Mouse (Mus musculus) midbrain, embryonic 14.5 days (tissue): ENCODE data around the gene Flt3. TPM values are rescaled to one million over a fixed set of nuclear protein-coding genes. Genes with fewer than 3 reads are reported as not detected.
A peak's percentile ranks its signal among the peaks of the same experiment; 100 is the strongest.

Source experiments
- ATAC-seq: fragments of 200-750 bp; cut with Nextera tagmentation; 2 replicates; pipeline ENCODE4 v1.8.0; 2017; ENCODE audit warnings: moderate number of reproducible peaks, moderate library complexity; ENCODE audit not compliant: low FRiP score, low TSS enrichment
- DNase-seq: peaks from one replicate; pipeline ENCODE4 v3.0.0-alpha.2; 2015
- H3K27ac ChIP-seq: fragments of 300-500 bp; sonication (generic); replicated peaks from 2 replicates; pipeline ENCODE4 v1.5.1; 2014; ENCODE audit warnings: mild to moderate bottlenecking, low read depth, low read length, moderate library complexity
- H3K27me3 ChIP-seq: fragments of 300-500 bp; sonication (generic); 2 replicates; pipeline ENCODE4 v1.6.1; 2014; ENCODE audit warnings: low read length, control low read depth, mixed read lengths; ENCODE audit not compliant: control insufficient read depth, insufficient read depth
- H3K36me3 ChIP-seq: fragments of 300-500 bp; sonication (generic); 2 replicates; pipeline ENCODE4 v1.6.1; 2014; ENCODE audit warnings: low read length, control low read depth; ENCODE audit not compliant: control insufficient read depth, insufficient read depth
- H3K4me1 ChIP-seq: fragments of 300-500 bp; sonication (generic); 2 replicates; pipeline ENCODE4 v1.6.1; 2014; ENCODE audit warnings: mild to moderate bottlenecking, antibody characterized with exemption, low read length, control low read depth; ENCODE audit not compliant: control insufficient read depth, insufficient read depth
- H3K4me2 ChIP-seq: fragments of 300-500 bp; sonication (generic); 2 replicates; pipeline ENCODE4 v1.6.1; 2014; ENCODE audit warnings: mild to moderate bottlenecking, low read length, moderate library complexity
- H3K4me3 ChIP-seq: fragments of 300-500 bp; sonication (generic); replicated peaks from 2 replicates; pipeline ENCODE4 v1.5.1; 2014; ENCODE audit warnings: low read depth, low read length
- H3K9ac ChIP-seq: fragments of 300-500 bp; sonication (generic); replicated peaks from 2 replicates; pipeline ENCODE4 v1.6.1; 2014; ENCODE audit warnings: mild to moderate bottlenecking, low read length, moderate library complexity
- H3K9me3 ChIP-seq: fragments of 300-500 bp; sonication (generic); 2 replicates; pipeline ENCODE4 v1.6.1; 2016; ENCODE audit warnings: low read length, control low read depth, mixed read lengths; ENCODE audit not compliant: control insufficient read depth
- WGBS: fragments of 180-500 bp; shearing (Covaris S2); extraction: QIAGEN DNeasy Blood & Tissue Kit; methylation state at CpG from one replicate; pipeline ENCODE4 v1.1.7; 2014; 5-methylcytosine and 5-hydroxymethylcytosine counted together
- polyA plus RNA-seq: library from polyadenylated mRNA; unstranded; fragments of >200 nt; fragmentation: Nextera tagmentation; extraction: Ambion mirVana; gene quantifications from 2 replicates; pipeline ENCODE4 v1.2.1, GENCODE M21; 2014

The Flt3 gene
- polyA plus RNA-seq, 1 experiment from 2014 or later = 0.34 TPM

DNA sequence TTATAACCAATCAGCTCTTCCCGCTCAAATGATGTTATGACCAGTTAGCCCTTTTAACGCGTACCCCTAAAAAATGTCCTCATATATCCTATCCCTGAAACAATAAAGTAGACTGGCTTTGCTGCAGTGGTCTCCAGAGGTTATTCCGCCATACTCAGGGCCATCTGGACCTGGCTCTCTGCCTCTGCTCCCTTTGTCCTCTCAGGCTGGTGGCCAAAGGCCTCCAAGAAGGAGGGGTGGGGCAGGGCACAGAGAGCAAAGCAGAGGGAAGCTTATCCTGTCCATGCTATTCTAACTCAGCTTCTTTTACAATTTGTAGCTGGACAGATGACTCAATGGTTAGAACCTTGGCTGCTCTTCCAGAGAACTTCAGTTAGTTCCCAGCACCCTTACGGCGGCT, 32.1 kb downstream of the Flt3 start:
- Histone ChIP-seq H3K4me1 (no peaks in the 10 kb centered on the region), H3K36me3 (no peaks in the 10 kb centered on the region), H3K27me3 (no peaks in the 10 kb centered on the region), H3K4me2 (no peak overlapping the region), H3K27ac (no peak overlapping the region), H3K9me3 (no peaks in the 10 kb centered on the region), H3K9ac (no peak overlapping the region), H3K4me3 (no peak overlapping the region)
- no peak for DNase-seq
- 93% methylated on average over 6 of the region's 6 CpGs for WGBS
- ATAC-seq = no peak

DNA sequence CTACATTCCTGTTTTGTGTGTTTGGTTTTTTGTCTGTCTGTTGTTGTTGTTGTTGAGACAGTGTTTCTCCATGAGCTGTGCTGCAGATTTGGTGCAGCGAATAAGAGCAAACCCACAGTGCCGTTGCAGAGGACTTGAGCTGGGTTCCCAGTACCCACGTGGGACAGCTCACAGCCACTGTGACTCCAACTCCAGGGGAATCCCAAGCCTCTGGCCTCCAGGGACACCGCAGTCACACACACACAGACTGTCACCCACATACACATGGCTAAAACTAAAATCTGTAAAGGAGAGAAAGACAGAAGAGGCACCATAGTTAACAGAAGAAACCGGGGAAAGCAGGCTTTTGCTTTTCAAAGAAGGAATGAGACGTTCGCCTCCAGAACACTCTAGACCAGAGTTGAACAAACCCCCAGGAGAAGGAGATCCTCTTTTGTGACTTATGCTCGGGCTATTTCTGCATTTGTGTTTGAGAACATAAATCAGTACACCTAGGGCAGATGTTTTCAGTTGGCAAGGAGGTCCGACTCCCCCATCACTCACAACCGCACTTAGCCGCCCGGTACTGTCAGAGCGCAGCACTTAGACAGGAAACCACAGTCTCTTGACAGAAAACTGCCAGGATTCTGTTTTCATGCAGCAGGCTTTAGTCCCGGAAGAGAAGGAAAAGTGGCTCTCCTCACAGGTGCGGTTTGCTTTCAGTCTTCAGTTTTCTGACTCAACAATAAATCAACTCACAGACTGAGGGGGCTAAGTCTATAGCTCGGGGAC, 34.1 kb downstream of the Flt3 start:
- ATAC-seq = no peak
- WGBS = 77% methylated on average over 16 of the region's 16 CpGs
- Histone ChIP-seq H3K4me2 (no peak overlapping the region), H3K9me3 (no peaks in the 10 kb centered on the region), H3K36me3 (no peaks in the 10 kb centered on the region), H3K4me3 (no peak overlapping the region), H3K9ac (no peak overlapping the region), H3K27ac (no peak overlapping the region), H3K4me1 (no peaks in the 10 kb centered on the region), H3K27me3 (no peaks in the 10 kb centered on the region)
- no peak for DNase-seq

DNA sequence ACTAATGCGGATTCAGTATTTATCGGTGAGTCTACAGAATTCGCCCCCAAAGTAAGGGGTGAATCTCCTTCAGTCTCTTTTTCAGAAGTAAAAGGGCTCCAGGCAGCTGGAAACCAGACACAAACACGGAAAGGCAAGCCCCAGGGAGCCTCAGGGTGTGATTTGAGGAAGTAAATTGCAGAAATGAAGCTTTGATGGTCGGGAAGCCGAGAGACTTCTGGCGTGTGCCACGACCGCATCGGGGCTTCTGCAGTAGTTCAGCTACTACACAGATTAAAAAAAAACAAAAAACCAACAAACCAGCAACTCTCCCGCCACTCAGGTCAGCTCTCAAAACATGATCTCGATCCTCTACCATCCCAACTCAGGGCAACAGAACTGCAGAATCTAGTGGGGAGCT, 37.2 kb downstream of the Flt3 start:
- Histone ChIP-seq H3K27ac (no peak overlapping the region), H3K9ac (no peak overlapping the region), H3K36me3 (no peaks in the 10 kb centered on the region), H3K9me3 (no peaks in the 10 kb centered on the region), H3K4me1 (no peaks in the 10 kb centered on the region), H3K27me3 (no peaks in the 10 kb centered on the region), H3K4me3 (no peak overlapping the region), H3K4me2 (no peak overlapping the region)
- WGBS = 80% methylated on average over 12 of the region's 12 CpGs
- DNase-seq (no peak), ATAC-seq (no peak)

DNA sequence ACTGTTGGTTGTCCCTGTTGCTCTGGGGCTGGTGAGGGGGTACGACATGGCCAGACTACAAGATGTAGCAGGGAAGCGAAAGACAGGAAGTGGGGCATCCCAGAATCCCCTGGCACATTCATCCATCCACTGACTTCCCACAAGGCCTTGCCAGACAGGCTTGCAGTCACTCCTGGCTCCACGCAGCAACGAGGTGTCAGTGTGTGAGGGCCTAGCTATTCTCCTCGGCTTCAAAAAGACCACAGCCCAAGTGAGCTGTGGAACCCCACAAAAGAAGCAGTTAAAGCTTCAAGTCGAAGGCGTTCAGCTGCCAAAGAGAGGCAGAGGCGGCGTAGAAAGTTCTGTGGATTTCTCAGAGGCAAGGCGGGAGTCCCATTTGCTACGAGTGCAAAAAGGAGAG, 41.8 kb downstream of the Flt3 start:
- H3K9ac ChIP-seq = no peak overlapping the region
- no peaks in the 10 kb centered on the region for H3K9me3 ChIP-seq
- H3K4me2 ChIP-seq = no peak overlapping the region
- DNase-seq = no peak
- no peak overlapping the region for H3K4me3 ChIP-seq
- no peak for ATAC-seq
- H3K27me3 ChIP-seq = no peaks in the 10 kb centered on the region
- H3K27ac ChIP-seq = no peak overlapping the region
- WGBS = 93% methylated on average over 11 of the region's 11 CpGs
- H3K4me1 ChIP-seq = no peaks in the 10 kb centered on the region
- H3K36me3 ChIP-seq = no peaks in the 10 kb centered on the region

DNA sequence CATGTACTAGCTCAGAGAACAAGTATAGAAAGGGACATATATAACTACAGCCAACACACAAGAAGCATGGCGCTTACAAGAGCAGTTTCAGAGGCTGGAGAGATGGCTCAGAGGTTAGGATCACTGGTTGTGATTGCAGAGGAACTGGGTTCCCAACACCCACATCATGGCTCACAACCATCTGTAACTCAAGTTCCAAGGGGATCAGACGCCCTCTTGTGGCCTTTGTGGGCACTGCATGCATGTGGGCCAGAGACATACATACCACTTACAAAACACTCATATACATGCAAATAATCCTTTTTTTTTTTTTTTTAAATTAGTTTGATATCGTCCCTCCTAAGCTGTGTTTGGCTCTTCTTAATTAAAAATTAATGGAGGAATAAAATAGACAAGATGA, 42.8 kb downstream of the Flt3 start:
- H3K9me3 ChIP-seq = no peaks in the 10 kb centered on the region
- H3K9ac ChIP-seq = no peak overlapping the region
- no peaks in the 10 kb centered on the region for H3K36me3 ChIP-seq
- ATAC-seq (no peak), DNase-seq (peak; percentile 23)
- WGBS = 50% methylated on average over 3 of the region's 3 CpGs
- H3K27ac ChIP-seq = no peak overlapping the region
- no peak overlapping the region for H3K4me2 ChIP-seq
- H3K4me3 ChIP-seq = no peak overlapping the region
- H3K4me1 ChIP-seq = no peaks in the 10 kb centered on the region
- no peaks in the 10 kb centered on the region for H3K27me3 ChIP-seq

DNA sequence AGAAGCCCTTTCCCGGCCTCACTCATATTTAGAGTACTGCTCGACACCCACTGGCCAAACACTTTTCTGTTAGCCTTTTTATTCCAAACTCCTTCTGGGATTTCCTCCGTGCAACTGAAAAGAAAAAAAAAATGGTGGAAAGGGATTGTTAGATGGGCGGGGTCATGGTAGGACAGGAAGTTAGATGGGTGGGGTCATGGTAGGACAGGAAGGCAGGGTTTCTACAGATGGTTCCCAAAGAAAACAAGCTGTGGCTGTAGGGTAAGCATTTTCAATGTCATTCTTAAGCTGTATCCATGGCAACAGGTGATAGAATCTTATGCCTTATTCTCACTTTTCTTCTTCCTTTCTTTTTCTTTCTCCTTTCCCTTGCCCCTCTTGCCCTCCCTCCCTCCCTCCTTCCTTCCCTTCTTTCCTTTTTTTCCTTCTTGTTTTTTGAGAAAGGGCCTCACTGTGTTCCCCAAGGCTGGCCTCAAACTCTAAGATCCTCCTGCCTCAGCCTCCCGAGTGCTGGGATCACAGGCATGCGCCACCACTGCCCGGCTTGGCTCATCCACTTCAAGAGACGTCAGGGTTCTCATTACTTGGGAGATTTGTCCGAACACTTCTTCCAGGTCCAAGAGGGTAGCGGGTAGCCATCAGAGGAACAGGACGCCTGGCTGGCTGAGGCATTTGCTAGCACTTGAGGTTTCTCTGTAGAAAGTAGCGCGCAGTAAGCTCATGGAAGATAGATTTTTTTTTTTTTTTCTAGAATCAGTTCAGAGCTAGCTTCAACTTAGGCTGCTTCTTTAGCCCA, 43.8 kb downstream of the Flt3 start:
- no peaks in the 10 kb centered on the region for H3K9me3 ChIP-seq
- H3K9ac ChIP-seq = no peak overlapping the region
- DNase-seq (no peak), ATAC-seq (no peak)
- WGBS = 93% methylated on average over 13 of the region's 13 CpGs
- H3K27me3 ChIP-seq = no peaks in the 10 kb centered on the region
- H3K4me3 ChIP-seq = no peak overlapping the region
- H3K4me2 ChIP-seq = no peak overlapping the region
- no peaks in the 10 kb centered on the region for H3K4me1 ChIP-seq
- H3K36me3 ChIP-seq = no peaks in the 10 kb centered on the region
- no peak overlapping the region for H3K27ac ChIP-seq

DNA sequence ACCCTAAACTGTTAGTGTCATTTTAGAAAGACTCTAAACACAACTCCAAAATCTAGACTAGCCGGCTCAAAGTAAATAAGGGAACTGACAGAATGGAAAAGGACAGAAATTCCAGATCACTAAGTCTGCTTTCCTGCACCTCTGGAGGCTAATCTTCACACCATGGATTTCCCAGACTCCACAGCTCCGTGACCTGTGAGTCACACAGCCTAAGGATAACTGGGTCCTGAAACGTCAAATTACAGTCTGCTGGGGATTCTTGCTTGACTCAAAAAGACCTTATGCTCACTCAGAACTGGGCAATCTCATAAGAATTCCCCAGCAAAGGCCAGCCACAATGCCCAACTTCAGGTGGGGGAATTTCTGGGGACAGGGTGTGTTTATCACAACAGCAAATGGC, 44.5 kb downstream of the Flt3 start:
- DNase-seq = no peak
- no peak for ATAC-seq
- Histone ChIP-seq H3K27ac (no peak overlapping the region), H3K9ac (no peak overlapping the region), H3K4me2 (no peak overlapping the region), H3K4me3 (no peak overlapping the region), H3K27me3 (no peaks in the 10 kb centered on the region), H3K9me3 (no peaks in the 10 kb centered on the region), H3K36me3 (no peaks in the 10 kb centered on the region), H3K4me1 (no peaks in the 10 kb centered on the region)
- WGBS = 79% methylated on average over 3 of the region's 3 CpGs

DNA sequence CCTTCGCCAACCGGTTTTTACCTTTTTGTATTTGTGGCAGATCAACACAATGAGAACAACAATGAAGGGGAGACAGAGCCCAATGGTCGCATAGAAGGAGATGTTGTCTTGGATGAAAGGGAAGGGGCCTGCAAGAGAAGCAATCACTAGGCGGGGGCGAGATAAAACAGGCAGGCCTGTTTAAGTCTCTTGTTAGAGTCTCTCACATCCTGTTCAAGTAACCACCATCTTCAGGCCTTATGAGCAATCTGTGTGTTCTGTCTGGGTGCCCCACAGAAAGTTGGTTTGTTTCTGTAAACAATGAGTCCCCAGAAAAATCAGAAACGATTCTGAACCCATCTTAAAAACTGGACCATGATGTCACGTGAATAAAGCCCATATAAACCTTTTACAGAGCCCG, 45.3 kb downstream of the Flt3 start:
- no peak for ATAC-seq
- H3K27ac ChIP-seq = no peak overlapping the region
- H3K4me1 ChIP-seq = no peaks in the 10 kb centered on the region
- 67% methylated on average over 8 of the region's 8 CpGs for WGBS
- no peak overlapping the region for H3K4me3 ChIP-seq
- no peak overlapping the region for H3K9ac ChIP-seq
- no peaks in the 10 kb centered on the region for H3K9me3 ChIP-seq
- H3K36me3 ChIP-seq = no peaks in the 10 kb centered on the region
- DNase-seq = no peak
- H3K27me3 ChIP-seq = no peaks in the 10 kb centered on the region
- H3K4me2 ChIP-seq = no peak overlapping the region
